29 mouse cellular contexts compared by ENCODE assay signal in the genomic region with DNA sequence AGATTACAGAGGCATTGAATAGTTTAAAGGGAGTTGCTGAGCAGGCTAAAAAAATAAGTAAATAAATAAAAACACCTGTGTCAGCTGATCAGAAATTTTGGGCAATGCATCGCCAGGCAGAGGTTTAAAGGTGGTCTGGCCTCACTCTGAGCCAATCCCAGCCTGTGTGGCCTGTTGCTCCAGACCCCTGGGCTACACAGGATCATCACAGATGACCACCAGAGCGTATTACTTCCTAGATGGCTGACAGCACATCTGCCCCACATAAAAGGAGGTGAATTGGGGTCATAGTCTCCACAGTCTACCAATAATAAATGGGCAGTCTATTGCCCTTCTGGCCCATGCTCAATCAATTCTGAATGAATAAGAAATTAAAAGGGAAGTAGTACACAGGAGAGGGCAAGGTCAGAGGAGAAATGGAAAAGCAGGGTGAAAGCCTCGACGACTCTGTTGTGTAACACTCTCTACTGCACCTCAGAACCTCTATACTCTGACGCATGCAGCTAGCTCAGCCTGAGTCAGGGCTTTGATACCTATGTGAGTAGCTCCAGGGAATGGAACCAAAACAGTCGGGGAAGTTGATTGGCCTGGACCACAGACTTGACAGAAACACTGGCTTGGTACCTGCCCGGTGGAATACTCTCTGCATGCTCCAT.
DNase-seq lines count a peak whose midpoint lies in the region; ATAC-seq lines count a peak whose summit lies in the region.
"Had no signal": no experiment of that assay in that cellular context is flagged by ENCODE, and none has a peak within 500 bp of the region (broad histone marks: within the 10 kb centered on the region; RNA-seq: fewer than 3 reads in every experiment).

No protein-coding gene starts in this region.

- no peaks in the 10 kb centered on the region for H3K9me3 ChIP-seq in hindbrain, embryonic 11.5 days (ENCODE audit: control insufficient read depth, low read length)
- no peaks in the 10 kb centered on the region for H3K9me3 ChIP-seq in hindbrain, embryonic 12.5 days (replicated peaks)
- no peaks in the 10 kb centered on the region for H3K9me3 ChIP-seq in kidney, embryonic 15.5 days (replicated peaks)
- no peaks in the 10 kb centered on the region for H3K9me3 ChIP-seq in kidney, embryonic 16.5 days (ENCODE audit: low read length)
- H3K9me3 ChIP-seq: embryonic facial prominence, embryonic 13.5 days; intestine, embryonic 15.5 days; limb, embryonic 12.5 days; liver, embryonic 15.5 days; neural tube, embryonic 12.5 days had no signal

- 50% methylated on average over 7 of the region's 7 CpGs for WGBS in hindbrain, embryonic 11.5 days
- WGBS in hindbrain, embryonic 12.5 days, result 41% methylated on average over 7 of the region's 7 CpGs
- 30% methylated on average over 7 of the region's 7 CpGs for WGBS in kidney, embryonic 15.5 days
- 26% methylated on average over 7 of the region's 7 CpGs for WGBS in kidney, embryonic 16.5 days

- peak; percentile 77; the same call in 1 of the 2 replicates for ATAC-seq in hindbrain, embryonic 11.5 days (ENCODE audit: low FRiP score)
- ATAC-seq in hindbrain, embryonic 12.5 days (ENCODE audit: low FRiP score), result no peak
- ATAC-seq in kidney, embryonic 15.5 days (replicated peaks; ENCODE audit: low FRiP score), result peak; percentile 87
- ATAC-seq in kidney, embryonic 16.5 days (ENCODE audit: low FRiP score, low TSS enrichment), result peak; percentile 87
- ATAC-seq: hindbrain, embryonic 16.5 days; intestine, embryonic 15.5 days; midbrain, embryonic 16.5 days had no signal

- H3K27ac ChIP-seq in hindbrain, embryonic 11.5 days (ENCODE audit: low read depth, low read length), result no peak overlapping the region
- no peak overlapping the region for H3K27ac ChIP-seq in hindbrain, embryonic 12.5 days
- H3K27ac ChIP-seq in kidney, embryonic 15.5 days, result peak overlapping the region; percentile 71
- H3K27ac ChIP-seq in kidney, embryonic 16.5 days (ENCODE audit: low read length), result peak overlapping the region; percentile 52; the same call in 1 of the 2 replicates
- H3K27ac ChIP-seq: embryonic facial prominence, embryonic 13.5 days; intestine, embryonic 15.5 days; limb, embryonic 12.5 days; liver, embryonic 15.5 days; neural tube, embryonic 12.5 days had no signal

- H3K27me3 ChIP-seq in hindbrain, embryonic 11.5 days (ENCODE audit: control insufficient read depth, insufficient read depth, low read length), result no peaks in the 10 kb centered on the region; the same call in 1 of the 2 replicates
- H3K27me3 ChIP-seq in hindbrain, embryonic 12.5 days, result no peaks in the 10 kb centered on the region
- H3K27me3 ChIP-seq in kidney, embryonic 15.5 days, result no peaks in the 10 kb centered on the region
- no peaks in the 10 kb centered on the region for H3K27me3 ChIP-seq in kidney, embryonic 16.5 days (ENCODE audit: insufficient read depth, low read length)
- H3K27me3 ChIP-seq: embryonic facial prominence, embryonic 13.5 days; intestine, embryonic 15.5 days; limb, embryonic 12.5 days; liver, embryonic 15.5 days; neural tube, embryonic 12.5 days had no signal

- H3K36me3 ChIP-seq in hindbrain, embryonic 11.5 days (ENCODE audit: control insufficient read depth, insufficient read depth, low read length), result no peaks in the 10 kb centered on the region
- H3K36me3 ChIP-seq in hindbrain, embryonic 12.5 days, result no peaks in the 10 kb centered on the region
- no peaks in the 10 kb centered on the region for H3K36me3 ChIP-seq in kidney, embryonic 15.5 days
- no peaks in the 10 kb centered on the region for H3K36me3 ChIP-seq in kidney, embryonic 16.5 days (ENCODE audit: insufficient read depth, low read length)
- H3K36me3 ChIP-seq: embryonic facial prominence, embryonic 13.5 days; intestine, embryonic 15.5 days; limb, embryonic 12.5 days; liver, embryonic 15.5 days; neural tube, embryonic 12.5 days had no signal

- H3K4me2 ChIP-seq in hindbrain, embryonic 11.5 days (replicated peaks; ENCODE audit: low read depth, low read length), result no peak overlapping the region
- no peak overlapping the region for H3K4me2 ChIP-seq in hindbrain, embryonic 12.5 days (replicated peaks)
- H3K4me2 ChIP-seq in kidney, embryonic 15.5 days, result no peak overlapping the region
- H3K4me2 ChIP-seq in kidney, embryonic 16.5 days (replicated peaks; ENCODE audit: low read depth, low read length), result no peak overlapping the region
- H3K4me2 ChIP-seq: embryonic facial prominence, embryonic 13.5 days; heart, embryonic 11.5 days; intestine, embryonic 15.5 days; limb, embryonic 12.5 days; liver, embryonic 15.5 days; lung, embryonic 14.5 days; midbrain, embryonic 11.5 days; neural tube, embryonic 12.5 days had no signal

- no peak overlapping the region for H3K4me3 ChIP-seq in hindbrain, embryonic 11.5 days (ENCODE audit: low read depth, low read length)
- no peak overlapping the region for H3K4me3 ChIP-seq in hindbrain, embryonic 12.5 days
- no peak overlapping the region for H3K4me3 ChIP-seq in kidney, embryonic 15.5 days (replicated peaks)
- no peak overlapping the region for H3K4me3 ChIP-seq in kidney, embryonic 16.5 days (ENCODE audit: low read length)
- H3K4me3 ChIP-seq: embryonic facial prominence, embryonic 13.5 days; intestine, embryonic 15.5 days; limb, embryonic 12.5 days; liver, embryonic 15.5 days; neural tube, embryonic 12.5 days had no signal

- no peak for DNase-seq in hindbrain, embryonic 11.5 days (ENCODE audit: low spot score)
- DNase-seq in kidney, adult 18-20 months, result no peak
- DNase-seq in mesoderm, embryonic 11.5 days (ENCODE audit: low read depth, low spot score), result peak; percentile 23
- no peak for DNase-seq in lung, postnatal 10 days
- DNase-seq: adrenal gland, adult 2 months; adrenal gland, postnatal 36 days; B cell, adult 2 months; cerebellum, adult 2 months; cerebellum, postnatal 14 days; gastrocnemius, postnatal 14 days; heart, adult 18-20 months; heart, postnatal 4 days; layer of hippocampus, adult 9-11 months; lung, embryonic 14.5 days; right cerebral cortex, postnatal 4 days; thymus, adult 2 months; thymus, postnatal 36 days had no signal

- no peaks in the 10 kb centered on the region for H3K4me1 ChIP-seq in hindbrain, embryonic 11.5 days (replicated peaks; ENCODE audit: control insufficient read depth, insufficient read depth, low read length)
- H3K4me1 ChIP-seq in hindbrain, embryonic 12.5 days, result no peaks in the 10 kb centered on the region
- H3K4me1 ChIP-seq in kidney, embryonic 15.5 days, result peaks cover 31% of the 10 kb centered on the region
- H3K4me1 ChIP-seq in kidney, embryonic 16.5 days (ENCODE audit: insufficient read depth, low read length), result peaks cover 36% of the 10 kb centered on the region
- H3K4me1 ChIP-seq: intestine, embryonic 15.5 days; limb, embryonic 12.5 days; liver, embryonic 15.5 days; neural tube, embryonic 12.5 days had no signal

- no peak overlapping the region for H3K9ac ChIP-seq in hindbrain, embryonic 11.5 days (ENCODE audit: low read depth, low read length)
- no peak overlapping the region for H3K9ac ChIP-seq in hindbrain, embryonic 12.5 days
- no peak overlapping the region for H3K9ac ChIP-seq in kidney, embryonic 15.5 days
- no peak overlapping the region for H3K9ac ChIP-seq in kidney, embryonic 16.5 days (replicated peaks; ENCODE audit: low read length)
- H3K9ac ChIP-seq: embryonic facial prominence, embryonic 13.5 days; intestine, embryonic 15.5 days; limb, embryonic 12.5 days; liver, embryonic 15.5 days; lung, embryonic 14.5 days; neural tube, embryonic 12.5 days had no signal

Comparison
In these comparisons a context has a peak if more than half of its experiments do, and no peak if none do; other contexts are left out.
1. H3K27ac ChIP-seq: peak in kidney, embryonic 15.5 days (single experiment) and kidney, embryonic 16.5 days (single experiment); none in hindbrain, embryonic 11.5 days (single experiment) and hindbrain, embryonic 12.5 days (single experiment).